Mouse (Mus musculus) heart, embryonic 13.5 days (tissue): Measurements from ENCODE around the gene Tmem150a. TPM values are rescaled to one million over a fixed set of nuclear protein-coding genes. Genes with fewer than 3 reads are reported as not detected.

Source experiments
- ATAC-seq: fragments of 200-750 bp; cut with Nextera tagmentation; 2 replicates; pipeline ENCODE4 v1.8.0; 2017; ENCODE audit warnings: moderate TSS enrichment; ENCODE audit not compliant: insufficient number of reproducible peaks, low FRiP score, low TSS enrichment; ENCODE audit errors: extremely low read depth
- H3K27ac ChIP-seq: fragments of 300-500 bp; sonication (generic); replicated peaks from 2 replicates; pipeline ENCODE4 v1.5.1; 2015; ENCODE audit warnings: moderate library complexity, mild to moderate bottlenecking, inconsistent platforms
- H3K27me3 ChIP-seq: fragments of 300-500 bp; sonication (generic); replicated peaks from 2 replicates; pipeline ENCODE4 v1.6.1; 2015; ENCODE audit warnings: mild to moderate bottlenecking, inconsistent platforms
- H3K36me3 ChIP-seq: fragments of 300-500 bp; sonication (generic); 2 replicates; pipeline ENCODE4 v1.6.1; 2015; ENCODE audit warnings: mild to moderate bottlenecking, inconsistent platforms
- H3K4me1 ChIP-seq: fragments of 300-500 bp; sonication (generic); 2 replicates; pipeline ENCODE4 v1.6.1; 2015; ENCODE audit warnings: inconsistent platforms
- H3K4me2 ChIP-seq: fragments of 300-500 bp; sonication (generic); 2 replicates; pipeline ENCODE4 v1.6.1; 2015; ENCODE audit warnings: inconsistent platforms, mild to moderate bottlenecking, moderate library complexity
- H3K4me3 ChIP-seq: fragments of 300-500 bp; sonication (generic); 2 replicates; pipeline ENCODE4 v1.5.1; 2015; ENCODE audit warnings: moderate library complexity, mild to moderate bottlenecking, inconsistent platforms
- H3K9ac ChIP-seq: fragments of 300-500 bp; sonication (generic); 2 replicates; pipeline ENCODE4 v1.6.1; 2015; ENCODE audit warnings: inconsistent platforms, mild to moderate bottlenecking, moderate library complexity
- H3K9me3 ChIP-seq: fragments of 300-500 bp; sonication (generic); 2 replicates; pipeline ENCODE4 v1.6.1; 2016; ENCODE audit warnings: inconsistent platforms
- WGBS: fragments of 180-500 bp; shearing (Covaris S2); methylation state at CpG from one replicate; pipeline ENCODE4 v1.1.7; 2015; ENCODE audit warnings: mixed read lengths; 5-methylcytosine and 5-hydroxymethylcytosine counted together
- polyA plus RNA-seq: library from polyadenylated mRNA; unstranded; fragments of >200 nt; fragmentation: Nextera tagmentation; extraction: Ambion mirVana; gene quantifications from 2 replicates; pipeline ENCODE4 v1.2.1, GENCODE M21; 2015

Gene Tmem150a
- polyA plus RNA-seq, 1 experiment from 2014 or later, result 13.4 TPM

DNA sequence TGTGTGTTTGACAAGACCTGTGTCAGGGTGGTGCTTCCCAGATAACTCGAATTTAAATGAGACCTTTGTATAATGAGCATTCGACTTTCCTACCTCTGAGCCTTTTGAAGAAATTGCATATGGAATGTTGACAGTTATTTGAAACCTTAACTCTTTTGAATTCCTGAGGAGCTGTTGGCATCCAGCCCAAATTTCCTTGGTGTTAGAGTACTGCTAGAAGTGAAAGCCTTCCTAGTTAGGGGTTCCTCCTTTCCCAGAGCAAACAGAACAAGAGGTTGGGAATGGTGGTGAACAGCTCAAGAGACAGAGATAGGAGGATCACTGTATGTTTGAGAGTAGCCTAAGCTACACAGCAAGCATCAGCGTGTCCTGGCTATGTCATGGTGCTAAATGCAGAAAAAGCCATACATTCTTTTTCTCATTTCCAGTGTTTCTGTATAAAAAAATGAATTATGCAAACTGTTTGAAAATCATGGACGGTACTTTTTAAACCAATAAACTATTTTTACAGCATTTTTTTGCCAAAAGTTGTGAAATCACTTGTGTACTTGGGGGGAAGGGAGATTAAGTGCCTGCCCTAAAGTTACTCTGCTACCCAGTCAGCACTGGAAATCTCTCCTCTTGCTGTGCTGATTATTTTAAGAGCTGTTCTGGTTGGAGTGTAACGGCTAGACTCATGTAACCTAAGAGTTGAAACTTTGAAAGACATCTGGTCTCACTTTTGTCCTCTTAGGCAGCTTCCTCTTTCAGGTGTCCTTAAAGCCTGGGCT is 2.4 kb upstream of the Tmem150a start:
- peaks cover 39% of the 10 kb centered on the region for H3K36me3 ChIP-seq
- no peaks in the 10 kb centered on the region for H3K27me3 ChIP-seq
- no peaks in the 10 kb centered on the region for H3K9me3 ChIP-seq
- H3K9ac ChIP-seq, result peak overlapping the region; percentile 52; the same call in 1 of the 2 replicates
- H3K4me2 ChIP-seq, result 0 out of 2 replicates have a peak overlapping the region, but pooled peaks have one; percentile 1
- ATAC-seq, result no peak
- peak overlapping the region; percentile 25 for H3K27ac ChIP-seq
- 59% methylated on average over 5 of the region's 5 CpGs for WGBS
- H3K4me3 ChIP-seq, result no peak overlapping the region
- peaks cover 77% of the 10 kb centered on the region for H3K4me1 ChIP-seq

DNA sequence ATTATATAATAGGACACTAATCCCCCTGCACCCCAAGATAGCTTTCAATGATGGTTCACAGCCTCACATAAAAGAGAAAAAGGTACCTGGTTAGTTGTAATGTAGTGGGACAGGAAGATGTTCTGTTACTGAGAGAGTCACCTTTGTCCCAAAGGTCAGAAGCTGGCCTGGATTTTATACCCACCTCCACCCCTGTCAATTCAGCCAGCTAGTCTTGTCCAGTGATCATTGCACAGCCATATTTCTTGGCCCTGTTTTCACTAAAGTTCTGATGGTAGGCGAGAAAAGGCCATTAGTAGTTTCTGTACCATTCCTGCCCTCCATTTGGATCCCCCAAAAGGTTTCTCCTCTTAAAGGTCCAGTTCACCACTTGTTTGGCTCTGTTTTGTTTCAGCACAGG is 1.2 kb upstream of the Tmem150a start:
- H3K9me3 ChIP-seq, result no peaks in the 10 kb centered on the region
- no peak for ATAC-seq
- no peak overlapping the region for H3K4me3 ChIP-seq
- WGBS, result 71% methylated on average over 1 of the region's 1 CpGs
- H3K36me3 ChIP-seq, result peaks cover 43% of the 10 kb centered on the region
- no peak overlapping the region for H3K4me2 ChIP-seq
- H3K4me1 ChIP-seq, result peaks cover 68% of the 10 kb centered on the region
- H3K27ac ChIP-seq, result no peak overlapping the region
- no peak overlapping the region for H3K9ac ChIP-seq
- H3K27me3 ChIP-seq, result no peaks in the 10 kb centered on the region

- Histone ChIP-seq H3K4me3 (peak overlapping the region; percentile 66), H3K36me3 (peaks cover 41% of the 10 kb centered on the region), H3K27ac (peak overlapping the region; percentile 48; the same call in 1 of the 2 replicates), H3K27me3 (no peaks in the 10 kb centered on the region), H3K9me3 (no peaks in the 10 kb centered on the region), H3K4me1 (peaks cover 71% of the 10 kb centered on the region), H3K4me2 (peak overlapping the region; percentile 85), H3K9ac (peak overlapping the region; percentile 87)
- no peak for ATAC-seq
- WGBS, result 36% methylated on average over 7 of the region's 8 CpGs
Measured at GRCm38 (mm10) chr6:72356001-72356532, 820 bp downstream of the Tmem150a start.

DNA sequence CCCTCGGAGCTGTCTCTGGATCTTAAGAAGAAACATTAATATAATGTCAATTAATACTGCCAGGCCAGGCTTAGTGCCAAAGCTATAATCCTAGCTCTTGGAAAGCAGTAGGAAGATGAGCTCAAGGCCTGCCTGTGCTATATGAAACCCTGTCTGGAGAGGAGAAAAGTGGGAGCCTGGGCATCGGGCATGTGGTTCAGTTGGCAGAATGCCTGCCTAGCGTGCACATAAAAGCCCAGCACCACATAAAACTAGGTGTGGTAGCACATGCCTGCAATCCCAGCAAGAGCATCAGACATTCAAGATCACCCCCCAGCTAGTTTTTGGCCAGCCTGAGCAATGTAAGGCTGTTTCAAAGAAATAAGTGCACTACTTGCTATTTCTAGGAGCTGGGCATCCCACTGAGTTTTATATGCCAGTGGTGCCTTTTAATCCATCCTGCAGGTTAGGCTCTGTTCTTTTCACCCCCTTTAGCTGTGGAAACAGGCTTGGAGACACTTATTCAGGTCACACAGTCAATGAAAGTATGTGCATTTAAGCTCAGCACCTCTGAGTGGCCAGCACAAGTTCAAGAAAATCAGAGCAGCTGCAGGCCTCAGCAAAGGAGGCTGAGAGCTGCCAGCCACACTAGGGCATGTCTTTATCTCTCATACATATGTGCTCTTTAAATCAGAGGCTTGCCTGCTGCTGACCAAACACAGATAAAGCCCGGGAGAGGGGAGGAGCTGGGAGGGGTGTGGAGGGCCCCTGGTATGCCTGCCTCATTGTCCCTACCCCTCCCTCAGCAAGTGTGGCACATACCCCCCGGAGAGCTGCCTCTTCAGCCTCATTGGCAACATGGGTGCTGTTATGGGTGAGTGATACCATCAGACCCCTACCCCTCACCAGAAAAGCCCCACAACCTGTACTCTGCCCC is 2.2 kb downstream of the Tmem150a start:
- Histone ChIP-seq H3K4me1 (peaks cover 66% of the 10 kb centered on the region), H3K4me2 (no peak overlapping the region), H3K9ac (peak overlapping the region; percentile 45; the same call in 1 of the 2 replicates), H3K36me3 (peaks cover 39% of the 10 kb centered on the region), H3K27ac (0 out of 2 replicates have a peak overlapping the region, but pooled peaks have one; percentile 2), H3K4me3 (no peak overlapping the region), H3K9me3 (no peaks in the 10 kb centered on the region), H3K27me3 (no peaks in the 10 kb centered on the region)
- WGBS, result 54% methylated on average over 5 of the region's 5 CpGs
- no peak for ATAC-seq

DNA sequence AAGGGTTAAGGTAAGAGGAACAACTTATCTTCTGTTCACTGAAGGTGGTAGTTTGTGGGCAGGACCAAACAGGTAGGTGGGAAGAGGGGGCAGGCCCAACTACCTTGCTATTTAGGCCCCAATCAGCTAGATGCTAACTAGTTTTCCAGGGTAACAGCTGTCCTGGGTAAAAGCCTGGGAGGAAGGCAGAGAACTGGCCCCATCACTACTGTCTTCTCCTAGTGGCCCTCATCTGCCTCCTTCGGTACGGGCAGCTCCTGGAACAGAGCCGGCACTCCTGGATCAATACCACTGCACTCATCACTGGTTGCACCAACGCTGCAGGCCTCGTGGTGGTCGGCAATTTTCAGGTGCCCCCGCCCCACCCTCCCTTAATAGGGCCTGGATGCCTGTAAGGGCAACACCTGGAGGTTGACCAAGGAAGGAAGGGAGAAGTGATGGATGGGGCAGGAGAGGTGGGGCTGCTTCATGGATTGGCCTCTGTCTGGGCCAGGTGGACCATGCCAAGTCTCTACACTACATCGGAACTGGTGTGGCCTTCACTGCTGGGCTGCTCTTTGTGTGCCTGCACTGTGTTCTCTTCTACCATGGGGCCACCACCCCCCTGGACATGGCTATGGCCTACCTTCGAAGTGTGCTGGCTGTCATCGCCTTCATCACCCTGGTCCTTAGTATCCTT is 3.0 kb downstream of the Tmem150a start:
- H3K36me3 ChIP-seq, result peaks cover 39% of the 10 kb centered on the region
- H3K4me3 ChIP-seq, result no peak overlapping the region
- H3K27me3 ChIP-seq, result no peaks in the 10 kb centered on the region
- 71% methylated on average over 10 of the region's 10 CpGs for WGBS
- ATAC-seq, result no peak
- no peak overlapping the region for H3K4me2 ChIP-seq
- H3K9ac ChIP-seq, result no peak overlapping the region; the same call in 1 of the 2 replicates
- H3K27ac ChIP-seq, result no peak overlapping the region
- H3K4me1 ChIP-seq, result peaks cover 58% of the 10 kb centered on the region
- no peaks in the 10 kb centered on the region for H3K9me3 ChIP-seq

- peaks cover 39% of the 10 kb centered on the region for H3K36me3 ChIP-seq
- H3K9me3 ChIP-seq, result no peaks in the 10 kb centered on the region
- H3K9ac ChIP-seq, result no peak overlapping the region
- no peak overlapping the region for H3K4me2 ChIP-seq
- peaks cover 48% of the 10 kb centered on the region for H3K4me1 ChIP-seq
- WGBS, result 79% methylated on average over 2 of the region's 2 CpGs
- no peak for ATAC-seq
- H3K27ac ChIP-seq, result no peak overlapping the region
- no peak overlapping the region for H3K4me3 ChIP-seq
- H3K27me3 ChIP-seq, result no peaks in the 10 kb centered on the region
Measured at GRCm38 (mm10) chr6:72359343-72359742, 4.1 kb downstream of the Tmem150a start.

GRCm38 (mm10) chr6:72359891-72360598 is 4.8 kb downstream of the Tmem150a start:
- H3K9ac ChIP-seq, result no peak overlapping the region
- 0 out of 2 replicates have a peak overlapping the region, but pooled peaks have one; percentile 75 for H3K4me3 ChIP-seq
- peaks cover 42% of the 10 kb centered on the region for H3K4me1 ChIP-seq
- H3K9me3 ChIP-seq, result no peaks in the 10 kb centered on the region
- H3K27ac ChIP-seq, result no peak overlapping the region
- no peaks in the 10 kb centered on the region for H3K27me3 ChIP-seq
- peaks cover 39% of the 10 kb centered on the region for H3K36me3 ChIP-seq
- ATAC-seq, result no peak
- peak overlapping the region; percentile 83; the same call in 1 of the 2 replicates for H3K4me2 ChIP-seq
- 81% methylated on average over 11 of the region's 11 CpGs for WGBS

- ATAC-seq, result no peak
- Histone ChIP-seq H3K9me3 (no peaks in the 10 kb centered on the region), H3K4me2 (peak overlapping the region; percentile 83; the same call in 1 of the 2 replicates), H3K36me3 (peaks cover 39% of the 10 kb centered on the region), H3K4me1 (peaks cover 42% of the 10 kb centered on the region), H3K4me3 (peak overlapping the region; percentile 75; the same call in 1 of the 2 replicates), H3K9ac (peak overlapping the region; percentile 88), H3K27ac (no peak overlapping the region), H3K27me3 (no peaks in the 10 kb centered on the region)
- WGBS, result 67% methylated on average over 7 of the region's 7 CpGs
Measured at GRCm38 (mm10) chr6:72360599-72360935, 5.3 kb downstream of the Tmem150a start.

- peak overlapping the region; percentile 83 for H3K4me2 ChIP-seq
- no peaks in the 10 kb centered on the region for H3K27me3 ChIP-seq
- H3K4me1 ChIP-seq, result peaks cover 37% of the 10 kb centered on the region
- H3K36me3 ChIP-seq, result peaks cover 39% of the 10 kb centered on the region
- ATAC-seq, result no peak
- peak overlapping the region; percentile 88 for H3K9ac ChIP-seq
- 18% methylated on average over 5 of the region's 5 CpGs for WGBS
- no peak overlapping the region for H3K27ac ChIP-seq
- H3K9me3 ChIP-seq, result no peaks in the 10 kb centered on the region
- peak overlapping the region; percentile 75 for H3K4me3 ChIP-seq
Measured at GRCm38 (mm10) chr6:72361121-72361551, 5.9 kb downstream of the Tmem150a start.
